Mouse (Mus musculus) lung, embryonic 16.5 days (tissue): Measurements from ENCODE around the gene Mycn. TPM values are rescaled to one million over a fixed set of nuclear protein-coding genes. Genes with fewer than 3 reads are reported as not detected.

ENCODE experiments used
- ATAC-seq: fragments of 200-750 bp; cut with Nextera tagmentation; 2 replicates; pipeline ENCODE4 v1.8.0; 2017; ENCODE audit warnings: low read depth, mild to moderate bottlenecking, moderate library complexity
- H3K27ac ChIP-seq: fragments of 300-500 bp; sonication (generic); 2 replicates; pipeline ENCODE4 v1.5.1; 2014; ENCODE audit warnings: mild to moderate bottlenecking, control low read depth, low read length
- H3K27me3 ChIP-seq: fragments of 300-500 bp; sonication (generic); 2 replicates; pipeline ENCODE4 v1.6.1; 2014; ENCODE audit warnings: low read depth, low read length, mixed read lengths; ENCODE audit not compliant: control insufficient read depth, insufficient read depth
- H3K36me3 ChIP-seq: fragments of 300-500 bp; sonication (generic); 2 replicates; pipeline ENCODE4 v1.6.1; 2014; ENCODE audit warnings: low read length; ENCODE audit not compliant: control insufficient read depth, insufficient read depth
- H3K4me1 ChIP-seq: fragments of 300-500 bp; sonication (generic); replicated peaks from 2 replicates; pipeline ENCODE4 v1.6.1; 2014; ENCODE audit warnings: low read length, mixed read lengths; ENCODE audit not compliant: control insufficient read depth, insufficient read depth
- H3K4me2 ChIP-seq: fragments of 300-500 bp; sonication (generic); 2 replicates; pipeline ENCODE4 v1.6.1; 2014; ENCODE audit warnings: low read depth, low read length, control low read depth
- H3K4me3 ChIP-seq: fragments of 300-500 bp; sonication (generic); 2 replicates; pipeline ENCODE4 v1.5.1; 2014; ENCODE audit warnings: mild to moderate bottlenecking, low read length, control low read depth
- H3K9ac ChIP-seq: fragments of 300-500 bp; sonication (generic); 2 replicates; pipeline ENCODE4 v1.6.1; 2014; ENCODE audit warnings: low read length, control low read depth
- H3K9me3 ChIP-seq: fragments of 300-500 bp; sonication (generic); 2 replicates; pipeline ENCODE4 v1.6.1; 2016; ENCODE audit warnings: low read length; ENCODE audit not compliant: control insufficient read depth
- WGBS: fragments of 180-500 bp; shearing (Covaris S2); extraction: QIAGEN DNeasy Blood & Tissue Kit; methylation state at CpG from one replicate; pipeline ENCODE4 v1.1.7; 2014; 5-methylcytosine and 5-hydroxymethylcytosine counted together
- polyA plus RNA-seq: library from polyadenylated mRNA; unstranded; fragments of >200 nt; fragmentation: Nextera tagmentation; extraction: Ambion mirVana; gene quantifications from 2 replicates; pipeline ENCODE4 v1.2.1, GENCODE M21; 2015

Mycn gene
- polyA plus RNA-seq, 1 experiment from 2014 or later, result 37.2 TPM

DNA sequence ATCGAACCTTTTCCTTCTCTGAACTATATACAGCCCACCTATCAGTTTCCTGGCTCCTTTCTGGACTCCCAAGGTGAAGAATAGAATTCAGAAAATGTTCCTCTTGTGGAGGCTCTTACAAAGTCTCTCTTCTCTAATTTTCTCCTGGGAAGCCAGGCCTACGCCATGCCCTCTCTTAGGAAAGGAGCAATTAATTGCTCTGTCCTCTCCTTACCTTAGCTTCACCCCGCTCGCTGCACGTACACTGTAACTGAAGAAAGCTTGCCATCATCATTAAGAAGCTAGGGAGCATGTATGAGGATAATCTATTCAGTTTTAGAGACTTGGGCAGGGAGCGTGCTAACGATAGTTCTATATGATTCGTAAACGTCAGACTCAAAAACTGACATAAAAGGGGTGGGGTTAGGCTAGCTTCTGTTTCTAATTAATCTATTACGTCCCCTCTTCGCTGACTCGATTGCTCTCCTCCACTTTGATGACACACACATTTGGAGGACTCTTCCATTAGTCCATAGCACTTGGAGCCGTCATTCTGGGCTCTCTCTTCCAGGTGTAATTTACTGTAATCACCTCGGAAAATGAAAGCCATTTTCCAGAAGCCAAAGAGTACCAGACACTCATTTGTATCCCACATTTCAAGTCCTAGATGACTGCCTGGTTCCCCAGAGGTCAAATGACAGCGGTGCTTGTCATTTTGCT, 55.4 kb downstream of the Mycn start:
- Histone ChIP-seq H3K27ac (no peak overlapping the region), H3K4me3 (no peak overlapping the region), H3K27me3 (no peaks in the 10 kb centered on the region), H3K9ac (no peak overlapping the region), H3K36me3 (no peaks in the 10 kb centered on the region), H3K4me1 (peaks cover 4% of the 10 kb centered on the region; the same call in 1 of the 2 replicates), H3K9me3 (no peaks in the 10 kb centered on the region), H3K4me2 (no peak overlapping the region)
- ATAC-seq, result no peak
- 51% methylated on average over 15 of the region's 15 CpGs for WGBS
